Mouse (Mus musculus): ENCODE data around the gene Fam162a. TPM values are rescaled to one million over a fixed set of nuclear protein-coding genes. Genes with fewer than 3 reads are reported as not detected.
A peak's percentile ranks its signal among the peaks of the same experiment; 100 is the strongest.
"Not testable (repeated sequence)": the region's sequence is repeated elsewhere in the genome, so short reads cannot be mapped to it uniquely, and the experiment has no call there.

The Fam162a gene
- total RNA-seq, 1 experiment: 153 TPM

GRCm38 (mm10) chr16:36040640-36041624 lies 30.5 kb downstream of the Fam162a start, which contains the start of gene Wdr5b:
Gene Wdr5b (plus strand): TSS chr16:36041190.
- TF ChIP-seq MAFK (IDR thresholded peaks at IDR 0.05; ENCODE audit: insufficient read depth, low read depth, low read length) (no peak), CHD2 (IDR thresholded peaks at IDR 0.05; ENCODE audit: low read depth, low read length) (peak; percentile 71; the same call in 1 of the 2 replicates), ZNF384 (IDR thresholded peaks at IDR 0.05; ENCODE audit: low read depth, low read length) (peak; percentile 53), ZC3H11A (IDR thresholded peaks at IDR 0.05; ENCODE audit: borderline replicate concordance, low read depth, low read length) (no peak), HCFC1 (IDR thresholded peaks at IDR 0.05; ENCODE audit: borderline replicate concordance, insufficient read depth, low read length) (peak; percentile 63; the same call in 1 of the 2 replicates)
- Histone ChIP-seq H3K9me3 (ENCODE audit: control insufficient read depth, insufficient read depth, low read depth, low read length) (no peaks in the 10 kb centered on the region), H3K9ac (ENCODE audit: insufficient read depth, low read depth, low read length, poor library complexity, severe bottlenecking) (peak within 1 kb of the TSS; percentile 76), H3K36me3 (ENCODE audit: control insufficient read depth, insufficient read depth, low read length, poor library complexity, severe bottlenecking) (peaks cover 9% of the 10 kb centered on the region; the same call in 1 of the 2 replicates), H3K4me1 (ENCODE audit: control insufficient read depth in 2 of 2, insufficient read depth in 2 of 2, low read length in 2 of 2, poor library complexity in 1 of 2) (peaks cover 0 to 2% of the 10 kb centered on the region in 2 experiments; a peak in 1 of 4 replicates), H3K27ac (ENCODE audit: insufficient read depth, low read depth, low read length, poor library complexity, severe bottlenecking) (no peak within 1 kb of the TSS), H3K4me3 (ENCODE audit: insufficient read depth in 1 of 2, low read depth in 1 of 2, low read length in 2 of 2, poor library complexity in 1 of 2, severe bottlenecking in 1 of 2) (peak within 1 kb of the TSS; percentile 68 to 86)
- DNase-seq (ENCODE audit: low read depth, low spot score): peak; percentile 91
- in situ Hi-C loops (cut with MboI; ENCODE audit: low sequenced_read_pairs in 2 of 2, unreplicated experiment in 2 of 2): no loop called here

GRCm38 (mm10) chr16:36028120-36028519 lies 43.3 kb downstream of the Fam162a start:
- H3K27ac ChIP-seq (ENCODE audit: insufficient read depth, low read depth, low read length, poor library complexity, severe bottlenecking); H3K36me3 ChIP-seq (ENCODE audit: control insufficient read depth, insufficient read depth, low read length, poor library complexity, severe bottlenecking); DNase-seq (ENCODE audit: low read depth, low spot score); in situ Hi-C loops (cut with MboI; ENCODE audit: low sequenced_read_pairs in 2 of 2, unreplicated experiment in 2 of 2); H3K4me3 ChIP-seq (ENCODE audit: insufficient read depth in 1 of 2, low read depth in 1 of 2, low read length in 2 of 2, poor library complexity in 1 of 2, severe bottlenecking in 1 of 2); H3K4me1 ChIP-seq (ENCODE audit: control insufficient read depth in 2 of 2, insufficient read depth in 2 of 2, low read length in 2 of 2, poor library complexity in 1 of 2); H3K9me3 ChIP-seq (ENCODE audit: control insufficient read depth, insufficient read depth, low read depth, low read length); H3K9ac ChIP-seq (ENCODE audit: insufficient read depth, low read depth, low read length, poor library complexity, severe bottlenecking): not testable (repeated sequence)
- peak; percentile 72 for TF ChIP-seq ZNF384 (IDR thresholded peaks at IDR 0.05; ENCODE audit: low read depth, low read length)

GRCm38 (mm10) chr16:36016335-36016734 lies 55.1 kb downstream of the Fam162a start:
- Histone ChIP-seq H3K4me3 (ENCODE audit: insufficient read depth in 1 of 2, low read depth in 1 of 2, low read length in 2 of 2, poor library complexity in 1 of 2, severe bottlenecking in 1 of 2) (no peak overlapping the region), H3K27ac (ENCODE audit: insufficient read depth, low read depth, low read length, poor library complexity, severe bottlenecking) (no peak overlapping the region), H3K9me3 (ENCODE audit: control insufficient read depth, insufficient read depth, low read depth, low read length) (no peaks in the 10 kb centered on the region), H3K36me3 (ENCODE audit: control insufficient read depth, insufficient read depth, low read length, poor library complexity, severe bottlenecking) (peaks cover 5% of the 10 kb centered on the region), H3K9ac (ENCODE audit: insufficient read depth, low read depth, low read length, poor library complexity, severe bottlenecking) (no peak overlapping the region), H3K4me1 (ENCODE audit: control insufficient read depth in 2 of 2, insufficient read depth in 2 of 2, low read length in 2 of 2, poor library complexity in 1 of 2) (no peaks in the 10 kb centered on the region)
- DNase-seq (ENCODE audit: low read depth, low spot score): no peak
- TF ChIP-seq CHD2 (IDR thresholded peaks at IDR 0.05; ENCODE audit: low read depth, low read length) (no peak), HCFC1 (IDR thresholded peaks at IDR 0.05; ENCODE audit: borderline replicate concordance, insufficient read depth, low read length) (no peak), ZC3H11A (IDR thresholded peaks at IDR 0.05; ENCODE audit: borderline replicate concordance, low read depth, low read length) (no peak)
- in situ Hi-C loops (cut with MboI; ENCODE audit: low sequenced_read_pairs in 2 of 2, unreplicated experiment in 2 of 2): no loop called here

GRCm38 (mm10) chr16:36008396-36008795 lies 63.0 kb downstream of the Fam162a start:
- in situ Hi-C loops (cut with MboI; ENCODE audit: low sequenced_read_pairs in 2 of 2, unreplicated experiment in 2 of 2): no loop called here
- no peak for TF ChIP-seq ZC3H11A (IDR thresholded peaks at IDR 0.05; ENCODE audit: borderline replicate concordance, low read depth, low read length)
- TF ChIP-seq CHD2 (IDR thresholded peaks at IDR 0.05; ENCODE audit: low read depth, low read length): no peak
- H3K4me1 ChIP-seq (ENCODE audit: control insufficient read depth in 2 of 2, insufficient read depth in 2 of 2, low read length in 2 of 2, poor library complexity in 1 of 2): no peaks in the 10 kb centered on the region
- no peak overlapping the region for H3K4me3 ChIP-seq (ENCODE audit: insufficient read depth in 1 of 2, low read depth in 1 of 2, low read length in 2 of 2, poor library complexity in 1 of 2, severe bottlenecking in 1 of 2)
- no peak overlapping the region for H3K9ac ChIP-seq (ENCODE audit: insufficient read depth, low read depth, low read length, poor library complexity, severe bottlenecking)
- no peaks in the 10 kb centered on the region for H3K9me3 ChIP-seq (ENCODE audit: control insufficient read depth, insufficient read depth, low read depth, low read length)
- H3K36me3 ChIP-seq (ENCODE audit: control insufficient read depth, insufficient read depth, low read length, poor library complexity, severe bottlenecking): peaks cover 2% of the 10 kb centered on the region; the same call in 1 of the 2 replicates
- DNase-seq (ENCODE audit: low read depth, low spot score): no peak
- no peak overlapping the region for H3K27ac ChIP-seq (ENCODE audit: insufficient read depth, low read depth, low read length, poor library complexity, severe bottlenecking)

GRCm38 (mm10) chr16:35998852-35999251 lies 72.5 kb downstream of the Fam162a start:
- H3K27ac ChIP-seq (ENCODE audit: insufficient read depth, low read depth, low read length, poor library complexity, severe bottlenecking); H3K4me1 ChIP-seq (ENCODE audit: control insufficient read depth in 2 of 2, insufficient read depth in 2 of 2, low read length in 2 of 2, poor library complexity in 1 of 2); H3K4me3 ChIP-seq (ENCODE audit: insufficient read depth in 1 of 2, low read depth in 1 of 2, low read length in 2 of 2, poor library complexity in 1 of 2, severe bottlenecking in 1 of 2); H3K9me3 ChIP-seq (ENCODE audit: control insufficient read depth, insufficient read depth, low read depth, low read length); H3K9ac ChIP-seq (ENCODE audit: insufficient read depth, low read depth, low read length, poor library complexity, severe bottlenecking); in situ Hi-C loops (cut with MboI; ENCODE audit: low sequenced_read_pairs in 2 of 2, unreplicated experiment in 2 of 2); H3K36me3 ChIP-seq (ENCODE audit: control insufficient read depth, insufficient read depth, low read length, poor library complexity, severe bottlenecking); DNase-seq (ENCODE audit: low read depth, low spot score): not testable (repeated sequence)

Other genes starting within 250 kb of the Fam162a start
- 2.5 and 4.6 TPM in 2 replicates for gene Parp14, start 200.1 kb downstream of the Fam162a start, total RNA-seq (2012; rRNA removed)
- 4.8 and 7.3 TPM in 2 replicates for gene Parp9, start 133.1 kb downstream of the Fam162a start, total RNA-seq (2012; rRNA removed)
- 3.2 and 3.8 TPM in 2 replicates for gene Dtx3l, start 132.4 kb downstream of the Fam162a start, total RNA-seq (2012; rRNA removed)
- gene Kpna1, start 92.8 kb downstream of the Fam162a start, total RNA-seq (2012; rRNA removed): 34.4 and 43.0 TPM in 2 replicates
- 3.3 and 4.2 TPM in 2 replicates for gene Wdr5b, start 30.4 kb downstream of the Fam162a start, total RNA-seq (2012; rRNA removed)
- 160 and 185 TPM in 2 replicates for gene Ccdc58, start 91 bp upstream of the Fam162a start, total RNA-seq (2012; rRNA removed)
- gene Csta1, start 59.6 kb upstream of the Fam162a start, total RNA-seq (2012; rRNA removed): not detected in 2 replicates
- not detected in 2 replicates for gene Stfa2l1, start 85.2 kb upstream of the Fam162a start, total RNA-seq (2012; rRNA removed)
- gene Gm5483, start 112.6 kb upstream of the Fam162a start, total RNA-seq (2012; rRNA removed): not detected in 2 replicates
- gene Gm5416, start 138.8 kb upstream of the Fam162a start, total RNA-seq (2012; rRNA removed): not detected in 2 replicates
- not detected in 2 replicates for gene 2010005H15Rik, start 149.9 kb upstream of the Fam162a start, total RNA-seq (2012; rRNA removed)
- not detected in 2 replicates for gene Stfa1, start 205.4 kb upstream of the Fam162a start, total RNA-seq (2012; rRNA removed)

Measured in ES-E14 (cell line).